Mouse (Mus musculus) forebrain, embryonic 12.5 days (tissue): ENCODE data around the gene Ntrk3. TPM values are rescaled to one million over a fixed set of nuclear protein-coding genes. Genes with fewer than 3 reads are reported as not detected.

Source experiments
- ATAC-seq: fragments of 200-750 bp; cut with Nextera tagmentation; 2 replicates; pipeline ENCODE4 v1.8.0; 2017; ENCODE audit warnings: moderate TSS enrichment; ENCODE audit not compliant: low FRiP score
- H3K27ac ChIP-seq: fragments of 300-500 bp; sonication (generic); 2 replicates; pipeline ENCODE4 v1.5.1; 2016; ENCODE audit warnings: mild to moderate bottlenecking
- H3K27me3 ChIP-seq: fragments of 300-500 bp; sonication (generic); 2 replicates; pipeline ENCODE4 v1.6.1; 2016; ENCODE audit warnings: mild to moderate bottlenecking
- H3K36me3 ChIP-seq: fragments of 300-500 bp; sonication (generic); replicated peaks from 2 replicates; pipeline ENCODE4 v1.6.1; 2016; ENCODE audit warnings: mild to moderate bottlenecking
- H3K4me1 ChIP-seq: fragments of 300-500 bp; sonication (generic); 2 replicates; pipeline ENCODE4 v1.6.1; 2016
- H3K4me2 ChIP-seq: fragments of 300-500 bp; sonication (generic); 2 replicates; pipeline ENCODE4 v1.6.1; 2016; ENCODE audit warnings: mild to moderate bottlenecking, moderate library complexity
- H3K4me3 ChIP-seq: fragments of 300-500 bp; sonication (generic); replicated peaks from 2 replicates; pipeline ENCODE4 v1.5.1; 2016; ENCODE audit warnings: mild to moderate bottlenecking
- H3K9ac ChIP-seq: fragments of 300-500 bp; sonication (generic); 2 replicates; pipeline ENCODE4 v1.6.1; 2016; ENCODE audit warnings: mild to moderate bottlenecking
- H3K9me3 ChIP-seq: fragments of 300-500 bp; sonication (generic); 2 replicates; pipeline ENCODE4 v1.6.1; 2016
- WGBS: fragments of 180-500 bp; shearing (Covaris S2); methylation state at CpG from one replicate; pipeline ENCODE4 v1.1.7; 2016; 5-methylcytosine and 5-hydroxymethylcytosine counted together
- polyA plus RNA-seq: library from polyadenylated mRNA; unstranded; fragments of >200 nt; fragmentation: Nextera tagmentation; extraction: Ambion mirVana; gene quantifications from 2 replicates; pipeline ENCODE4 v1.2.1, GENCODE M21; 2016

The Ntrk3 gene
- polyA plus RNA-seq, 1 experiment from 2014 or later: 9.2 TPM

GRCm38 (mm10) chr7:78440476-78440875, 297.3 kb downstream of the Ntrk3 start:
- Histone ChIP-seq H3K4me2 (no peak overlapping the region), H3K4me1 (no peaks in the 10 kb centered on the region), H3K36me3 (no peaks in the 10 kb centered on the region), H3K4me3 (no peak overlapping the region), H3K27me3 (no peaks in the 10 kb centered on the region), H3K27ac (no peak overlapping the region), H3K9me3 (no peaks in the 10 kb centered on the region), H3K9ac (no peak overlapping the region)
- ATAC-seq: no peak
- 85% methylated on average over 6 of the region's 6 CpGs for WGBS

- H3K9ac ChIP-seq: no peak overlapping the region
- no peak for ATAC-seq
- 81% methylated on average over 9 of the region's 9 CpGs for WGBS
- H3K27ac ChIP-seq: no peak overlapping the region
- no peaks in the 10 kb centered on the region for H3K36me3 ChIP-seq
- no peaks in the 10 kb centered on the region for H3K9me3 ChIP-seq
- no peaks in the 10 kb centered on the region for H3K4me1 ChIP-seq
- no peak overlapping the region for H3K4me3 ChIP-seq
- H3K4me2 ChIP-seq: no peak overlapping the region
- H3K27me3 ChIP-seq: no peaks in the 10 kb centered on the region
These were observed 298.3 kb downstream of the Ntrk3 start for GRCm38 (mm10) chr7:78439361-78440120.

DNA sequence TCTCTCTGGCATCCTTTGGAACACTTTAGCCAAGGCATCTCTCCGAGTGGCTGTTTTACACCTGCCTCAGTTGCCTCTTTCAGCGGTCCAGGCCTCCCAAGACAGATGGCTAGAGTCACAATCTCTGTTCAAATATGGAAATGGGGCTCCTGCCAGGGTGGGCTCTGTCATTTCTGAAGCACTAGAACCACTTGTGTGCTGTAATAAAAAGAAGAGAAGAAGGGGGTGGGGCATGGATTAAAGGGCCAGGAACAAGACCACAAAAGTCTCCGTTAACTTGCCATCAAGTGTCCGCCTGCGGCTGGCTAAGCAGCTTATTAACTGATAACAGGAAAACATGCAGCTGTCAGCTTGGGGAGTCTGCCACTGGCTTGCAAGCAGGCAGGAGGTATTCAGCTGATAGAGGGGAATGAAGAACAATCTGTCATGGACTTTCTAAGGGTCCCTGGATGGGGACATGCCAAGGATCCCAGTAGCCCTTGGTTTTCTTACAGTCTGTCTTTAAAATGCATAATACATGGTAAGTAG, 304.1 kb downstream of the Ntrk3 start:
- WGBS: 22% methylated on average over 5 of the region's 5 CpGs
- no peaks in the 10 kb centered on the region for H3K36me3 ChIP-seq
- no peak for ATAC-seq
- peaks cover 9% of the 10 kb centered on the region for H3K4me1 ChIP-seq
- no peak overlapping the region for H3K4me2 ChIP-seq
- no peak overlapping the region for H3K27ac ChIP-seq
- no peak overlapping the region for H3K4me3 ChIP-seq
- no peaks in the 10 kb centered on the region for H3K27me3 ChIP-seq
- no peaks in the 10 kb centered on the region for H3K9me3 ChIP-seq
- no peak overlapping the region for H3K9ac ChIP-seq

- WGBS: 90% methylated on average over 4 of the region's 4 CpGs
These were observed 306.2 kb downstream of the Ntrk3 start for GRCm38 (mm10) chr7:78431611-78432010.

GRCm38 (mm10) chr7:78412172-78412571, 325.6 kb downstream of the Ntrk3 start:
- WGBS: 93% methylated on average over 2 of the region's 2 CpGs
- no peaks in the 10 kb centered on the region for H3K4me1 ChIP-seq
- H3K9me3 ChIP-seq: no peaks in the 10 kb centered on the region
- no peak overlapping the region for H3K4me3 ChIP-seq
- ATAC-seq: no peak
- no peaks in the 10 kb centered on the region for H3K36me3 ChIP-seq
- no peak overlapping the region for H3K27ac ChIP-seq
- no peak overlapping the region for H3K9ac ChIP-seq
- H3K4me2 ChIP-seq: no peak overlapping the region
- no peaks in the 10 kb centered on the region for H3K27me3 ChIP-seq

More at GRCm38 (mm10) chr7:78431611-78432010, 306.2 kb downstream of the Ntrk3 start:
- H3K36me3 ChIP-seq: no peaks in the 10 kb centered on the region
- peaks cover 9% of the 10 kb centered on the region for H3K4me1 ChIP-seq
- H3K9me3 ChIP-seq: no peaks in the 10 kb centered on the region
- no peak overlapping the region for H3K4me3 ChIP-seq
- no peak overlapping the region for H3K27ac ChIP-seq
- ATAC-seq: no peak
- no peaks in the 10 kb centered on the region for H3K27me3 ChIP-seq
- no peak overlapping the region for H3K9ac ChIP-seq
- H3K4me2 ChIP-seq: no peak overlapping the region

- Histone ChIP-seq H3K36me3 (no peaks in the 10 kb centered on the region), H3K27me3 (no peaks in the 10 kb centered on the region), H3K27ac (no peak overlapping the region), H3K4me3 (no peak overlapping the region), H3K9me3 (no peaks in the 10 kb centered on the region), H3K4me2 (no peak overlapping the region), H3K9ac (no peak overlapping the region), H3K4me1 (no peaks in the 10 kb centered on the region)
- ATAC-seq: no peak
- WGBS: 74% methylated on average over 5 of the region's 5 CpGs
These were observed 327.8 kb downstream of the Ntrk3 start for GRCm38 (mm10) chr7:78409970-78410369.

GRCm38 (mm10) chr7:78406641-78407291, 331.0 kb downstream of the Ntrk3 start:
- no peaks in the 10 kb centered on the region for H3K9me3 ChIP-seq
- no peak overlapping the region for H3K27ac ChIP-seq
- H3K9ac ChIP-seq: no peak overlapping the region
- ATAC-seq: no peak
- no peak overlapping the region for H3K4me3 ChIP-seq
- WGBS: 96% methylated on average over 5 of the region's 5 CpGs
- no peaks in the 10 kb centered on the region for H3K36me3 ChIP-seq
- no peaks in the 10 kb centered on the region for H3K4me1 ChIP-seq
- H3K4me2 ChIP-seq: no peak overlapping the region
- no peaks in the 10 kb centered on the region for H3K27me3 ChIP-seq

DNA sequence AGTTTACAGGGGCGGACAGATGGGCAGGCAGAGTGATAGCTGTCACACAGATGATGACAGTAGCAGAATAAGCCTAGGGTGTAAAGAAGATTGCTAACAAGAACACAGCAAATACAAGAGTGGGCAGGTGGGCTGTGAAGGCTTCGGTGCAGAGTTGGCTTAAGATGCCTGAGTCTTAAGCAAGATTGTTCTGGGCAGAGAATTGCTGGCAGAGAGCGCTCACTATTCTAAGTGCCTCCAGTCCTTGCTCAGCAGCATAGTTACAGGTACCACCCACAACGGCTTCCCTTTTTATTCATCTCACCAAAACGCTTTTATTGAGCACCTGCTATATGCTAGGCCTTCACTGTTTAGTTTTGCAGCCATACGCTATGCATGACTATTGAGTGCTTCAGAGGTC, 333.3 kb downstream of the Ntrk3 start:
- H3K27me3 ChIP-seq: no peaks in the 10 kb centered on the region
- H3K27ac ChIP-seq: no peak overlapping the region
- H3K4me1 ChIP-seq: no peaks in the 10 kb centered on the region
- no peak overlapping the region for H3K4me2 ChIP-seq
- ATAC-seq: no peak
- no peaks in the 10 kb centered on the region for H3K36me3 ChIP-seq
- H3K9ac ChIP-seq: no peak overlapping the region
- 96% methylated on average over 6 of the region's 6 CpGs for WGBS
- no peak overlapping the region for H3K4me3 ChIP-seq
- no peaks in the 10 kb centered on the region for H3K9me3 ChIP-seq

GRCm38 (mm10) chr7:78402495-78402894, 335.3 kb downstream of the Ntrk3 start:
- H3K4me2 ChIP-seq: no peak overlapping the region
- no peaks in the 10 kb centered on the region for H3K9me3 ChIP-seq
- no peaks in the 10 kb centered on the region for H3K27me3 ChIP-seq
- H3K4me1 ChIP-seq: no peaks in the 10 kb centered on the region
- no peaks in the 10 kb centered on the region for H3K36me3 ChIP-seq
- WGBS: 80% methylated on average over 3 of the region's 3 CpGs
- no peak overlapping the region for H3K9ac ChIP-seq
- no peak for ATAC-seq
- H3K4me3 ChIP-seq: no peak overlapping the region
- no peak overlapping the region for H3K27ac ChIP-seq

DNA sequence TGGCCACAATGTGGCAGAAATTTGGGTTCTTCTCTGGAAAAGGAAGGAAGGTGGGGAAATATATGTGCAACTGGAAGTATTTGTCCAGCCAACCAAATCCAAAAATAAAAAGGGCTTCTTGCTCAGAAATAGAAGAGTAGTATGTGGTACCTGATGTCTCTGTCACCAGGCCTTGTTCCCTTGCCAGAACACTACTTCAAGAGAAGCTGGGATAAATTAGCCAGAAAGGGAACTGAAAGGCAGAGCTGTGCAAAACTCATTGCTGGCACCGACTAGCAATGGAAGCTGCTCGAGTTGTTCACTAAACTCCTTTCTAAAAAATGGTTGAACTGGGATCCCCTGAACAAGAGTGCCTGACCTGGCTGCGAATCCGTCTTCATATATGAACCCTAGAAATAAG, 337.6 kb downstream of the Ntrk3 start:
- WGBS: 94% methylated on average over 4 of the region's 4 CpGs
- H3K4me1 ChIP-seq: no peaks in the 10 kb centered on the region
- no peak overlapping the region for H3K4me3 ChIP-seq
- H3K9ac ChIP-seq: no peak overlapping the region
- no peak overlapping the region for H3K27ac ChIP-seq
- H3K4me2 ChIP-seq: no peak overlapping the region
- no peaks in the 10 kb centered on the region for H3K27me3 ChIP-seq
- no peaks in the 10 kb centered on the region for H3K36me3 ChIP-seq
- H3K9me3 ChIP-seq: no peaks in the 10 kb centered on the region
- ATAC-seq: no peak

- Histone ChIP-seq H3K9me3 (no peaks in the 10 kb centered on the region), H3K4me1 (no peaks in the 10 kb centered on the region), H3K27me3 (no peaks in the 10 kb centered on the region), H3K27ac (no peak overlapping the region), H3K4me3 (no peak overlapping the region), H3K9ac (no peak overlapping the region), H3K4me2 (no peak overlapping the region), H3K36me3 (no peaks in the 10 kb centered on the region)
- ATAC-seq: no peak
These were observed 339.4 kb downstream of the Ntrk3 start for GRCm38 (mm10) chr7:78398377-78398776.

DNA sequence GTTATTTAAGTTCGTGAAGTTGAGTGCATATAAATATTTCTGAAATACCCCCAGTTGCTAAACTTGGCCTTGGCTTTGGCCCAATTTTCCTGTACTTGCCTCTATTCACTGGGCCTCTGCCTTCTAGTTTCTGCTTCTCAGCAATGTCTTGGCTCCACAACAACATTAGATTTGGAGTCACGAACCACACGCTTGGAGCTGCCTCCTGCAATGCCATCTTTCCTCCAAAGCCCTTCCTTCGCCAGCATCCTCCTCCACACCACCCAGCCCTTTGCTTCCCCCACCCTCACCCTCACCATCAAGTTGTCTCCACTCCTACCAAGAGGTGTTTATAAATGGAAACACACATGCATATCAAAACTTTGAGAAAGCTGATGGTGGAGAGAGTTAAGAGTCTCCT, 340.6 kb downstream of the Ntrk3 start:
- no peak overlapping the region for H3K27ac ChIP-seq
- no peaks in the 10 kb centered on the region for H3K9me3 ChIP-seq
- no peak overlapping the region for H3K4me2 ChIP-seq
- H3K9ac ChIP-seq: no peak overlapping the region
- no peak overlapping the region for H3K4me3 ChIP-seq
- no peaks in the 10 kb centered on the region for H3K27me3 ChIP-seq
- no peaks in the 10 kb centered on the region for H3K36me3 ChIP-seq
- no peak for ATAC-seq
- H3K4me1 ChIP-seq: no peaks in the 10 kb centered on the region
- 83% methylated on average over 4 of the region's 4 CpGs for WGBS

DNA sequence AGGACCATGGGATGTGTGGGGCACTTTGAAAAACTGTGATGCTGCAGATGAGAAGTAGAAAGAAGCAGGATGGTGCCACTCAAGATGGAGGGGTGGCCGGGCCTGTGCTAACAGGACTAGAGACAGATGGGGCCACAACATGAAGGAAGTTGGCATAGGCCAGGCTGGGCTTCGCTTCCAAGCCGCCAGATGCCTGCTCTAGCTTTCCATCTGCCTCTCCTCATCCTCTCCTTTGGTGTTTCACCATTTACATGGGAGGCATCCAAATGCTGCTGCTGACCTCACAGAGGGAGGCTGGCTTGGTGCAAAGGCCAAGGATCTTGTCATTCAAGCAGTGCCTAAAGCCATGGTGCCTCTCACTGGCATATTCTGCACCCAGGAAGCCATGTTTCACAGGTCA, 347.8 kb downstream of the Ntrk3 start:
- Histone ChIP-seq H3K4me3 (no peak overlapping the region), H3K27ac (no peak overlapping the region), H3K27me3 (no peaks in the 10 kb centered on the region), H3K9ac (no peak overlapping the region), H3K4me2 (no peak overlapping the region), H3K4me1 (no peaks in the 10 kb centered on the region), H3K36me3 (no peaks in the 10 kb centered on the region), H3K9me3 (no peaks in the 10 kb centered on the region)
- ATAC-seq: no peak
- WGBS: 90% methylated on average over 3 of the region's 3 CpGs
